Mouse (Mus musculus) forelimb bud, embryonic 11.5 days (tissue): ENCODE measurements around the gene Ssrp1.

Experiments
- DNase-seq: peaks from one replicate; pipeline ENCODE4 v3.0.0-alpha.2; 2012; ENCODE audit warnings: low read depth, low spot score

The Ssrp1 gene

DNA sequence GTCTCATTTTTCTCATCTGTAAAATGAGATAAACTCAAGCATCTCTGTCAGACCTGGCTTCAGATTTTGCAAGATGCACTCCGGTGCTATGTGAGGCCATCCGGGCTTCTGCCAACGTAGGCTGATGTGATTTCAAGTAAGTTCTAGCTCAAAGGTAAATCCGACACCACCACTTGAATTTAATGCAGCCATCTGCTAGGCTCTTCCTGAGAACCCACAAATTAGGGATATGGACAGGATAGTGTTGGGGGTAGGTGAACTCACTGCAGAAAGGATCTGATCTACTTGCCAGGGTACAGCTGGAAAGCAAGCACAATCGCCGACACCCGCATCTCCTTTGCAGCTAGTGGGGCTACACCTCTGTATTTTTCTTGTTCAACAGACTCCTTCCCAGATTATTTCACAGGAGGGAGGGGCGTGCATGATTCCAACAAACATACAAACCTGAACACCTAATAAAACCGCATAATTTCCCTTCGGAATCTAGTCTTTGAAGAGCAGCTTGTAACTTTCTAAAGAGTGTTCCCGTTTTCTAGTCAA lies 457 bp upstream of the Ssrp1 start:
- peak; percentile 27 for DNase-seq

DNA sequence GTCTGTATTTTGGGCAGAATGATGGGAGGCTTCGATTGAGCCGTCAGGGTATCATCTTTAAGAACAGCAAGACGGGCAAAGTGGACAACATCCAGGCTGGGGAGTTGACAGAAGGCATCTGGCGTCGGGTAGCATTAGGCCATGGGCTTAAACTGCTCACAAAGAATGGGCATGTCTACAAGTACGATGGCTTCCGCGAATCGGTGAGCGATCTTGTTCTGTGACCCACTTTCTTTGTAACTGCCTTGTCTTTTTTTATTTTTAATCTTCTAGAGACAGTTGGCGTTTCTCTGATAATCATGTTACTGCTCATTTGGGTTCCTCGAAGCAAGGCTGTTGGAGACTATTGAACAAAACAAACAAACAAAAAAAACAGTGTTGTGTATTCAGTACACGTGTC lies 1.3 kb downstream of the Ssrp1 start:
- no peak for DNase-seq

DNA sequence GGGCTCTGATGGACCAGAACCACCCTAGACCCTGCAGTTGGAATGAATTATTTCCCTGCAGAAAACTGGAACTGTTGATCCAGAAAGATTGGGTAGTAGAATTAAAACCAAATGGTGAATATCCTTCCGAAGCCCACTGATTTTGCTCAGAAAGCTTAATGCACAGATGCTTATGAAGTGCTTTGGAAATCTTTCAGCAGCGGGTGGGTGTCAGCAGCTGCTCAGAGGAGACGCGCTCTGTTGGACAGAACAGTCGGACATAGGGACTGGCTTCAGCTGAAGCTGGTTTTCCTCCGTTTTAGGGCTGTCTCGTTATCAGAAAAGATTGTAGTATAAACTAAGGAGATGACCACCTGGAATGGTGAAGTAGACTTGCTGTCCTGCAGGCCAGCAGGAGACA lies 6.6 kb downstream of the Ssrp1 start:
- no peak for DNase-seq

DNA sequence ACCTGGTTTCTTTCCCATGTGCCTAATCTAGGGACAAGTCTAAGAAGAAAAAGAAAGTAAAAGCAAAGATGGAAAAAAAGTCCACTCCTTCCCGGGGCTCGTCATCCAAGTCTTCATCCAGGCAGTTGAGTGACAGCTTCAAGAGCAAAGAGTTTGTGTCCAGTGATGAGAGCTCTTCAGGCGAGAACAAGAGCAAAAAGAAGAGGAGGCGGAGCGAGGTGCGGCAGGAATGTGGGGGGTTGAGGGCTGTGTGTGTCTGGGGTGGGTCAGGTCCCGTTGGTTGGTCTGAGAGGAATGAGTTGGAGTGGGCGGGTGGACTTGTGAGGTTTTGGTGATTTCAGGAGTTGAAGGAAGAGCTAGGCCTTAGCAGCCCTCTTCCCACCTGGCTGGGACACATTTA lies 9.2 kb downstream of the Ssrp1 start:
- DNase-seq: no peak

DNA sequence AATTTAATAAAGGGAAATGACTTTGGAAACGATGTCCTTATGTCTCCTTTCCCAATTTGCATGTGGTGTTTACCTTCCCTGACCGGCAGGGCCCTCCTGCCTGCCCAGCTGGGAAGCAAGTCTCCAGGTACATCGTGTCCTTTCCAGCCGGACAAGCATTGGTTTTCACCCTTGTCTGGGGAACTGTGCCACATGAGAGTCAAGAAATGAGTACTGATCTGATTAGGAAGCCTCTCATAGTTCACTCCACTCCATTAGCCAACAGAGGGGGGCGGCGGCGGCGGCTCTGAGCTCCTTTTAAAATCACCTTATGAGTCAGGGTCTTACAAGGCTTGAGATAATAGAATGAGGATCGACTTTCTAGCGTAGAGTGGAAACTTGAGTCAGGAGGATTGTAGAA lies 10.0 kb downstream of the Ssrp1 start:
- no peak for DNase-seq

DNA sequence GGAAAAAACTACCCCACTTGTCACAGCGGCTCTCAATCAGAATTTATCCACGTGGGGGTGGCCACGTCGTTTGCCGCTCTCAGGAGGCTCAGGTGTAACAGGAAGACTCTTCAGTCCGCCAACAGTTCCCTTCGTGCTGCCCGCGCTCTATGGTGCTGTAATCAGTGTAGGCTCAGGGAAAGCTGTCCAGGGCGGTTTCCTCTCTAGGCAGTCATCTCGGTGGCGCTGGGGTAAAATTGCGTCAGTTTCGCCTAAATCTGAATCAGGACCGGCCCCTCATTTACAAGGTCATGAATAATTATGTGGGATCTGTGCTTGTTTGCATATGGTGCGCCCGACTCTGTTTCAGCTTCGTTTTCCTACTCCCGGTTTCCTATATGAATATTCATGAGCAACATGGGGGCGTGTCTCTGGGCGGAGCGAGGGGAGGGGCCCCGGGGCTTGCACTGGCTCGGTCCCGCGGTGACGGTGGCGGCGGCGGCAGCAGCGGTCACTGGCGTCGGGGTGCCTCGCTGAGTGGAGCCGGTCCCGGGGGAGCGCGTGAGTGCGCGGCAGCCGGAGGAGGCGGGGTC lies 10.6 kb downstream of the Ssrp1 start, which contains the start of gene Tnks1bp1:
Gene Tnks1bp1 (plus strand): TSS at position 427 of the 572 bp plus-strand sequence.
- peak; percentile 91 for DNase-seq

DNA sequence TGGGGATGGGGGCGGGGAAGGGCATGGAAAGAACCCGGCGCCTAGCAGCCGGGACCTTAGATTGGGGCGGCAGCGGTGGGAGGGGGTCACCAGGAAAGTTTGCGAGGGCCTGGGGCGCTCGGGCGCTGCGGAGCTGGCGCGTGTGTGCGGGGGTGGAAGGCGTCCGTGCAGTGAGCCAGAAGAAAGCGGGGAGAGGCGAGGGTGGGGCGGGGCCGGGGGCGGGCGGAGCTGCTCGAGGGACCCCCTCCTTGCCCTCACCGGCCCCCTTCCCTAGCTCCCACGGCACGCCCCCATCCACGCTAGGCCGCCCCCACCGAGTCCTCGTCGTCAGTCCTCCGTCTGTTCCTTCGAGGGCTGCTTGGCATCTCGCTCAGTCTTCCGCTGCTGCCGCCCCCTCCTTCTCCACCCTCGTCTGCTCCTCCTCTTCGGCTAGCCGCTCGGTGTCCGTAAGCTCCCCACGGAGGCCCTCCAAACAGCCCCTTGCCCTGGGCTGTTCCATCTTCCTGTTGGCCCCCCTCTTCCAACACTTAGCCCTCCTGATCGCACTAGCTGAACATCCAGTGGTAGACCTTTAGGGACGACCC lies 11.2 kb downstream of the Ssrp1 start:
- peak; percentile 48 for DNase-seq

DNA sequence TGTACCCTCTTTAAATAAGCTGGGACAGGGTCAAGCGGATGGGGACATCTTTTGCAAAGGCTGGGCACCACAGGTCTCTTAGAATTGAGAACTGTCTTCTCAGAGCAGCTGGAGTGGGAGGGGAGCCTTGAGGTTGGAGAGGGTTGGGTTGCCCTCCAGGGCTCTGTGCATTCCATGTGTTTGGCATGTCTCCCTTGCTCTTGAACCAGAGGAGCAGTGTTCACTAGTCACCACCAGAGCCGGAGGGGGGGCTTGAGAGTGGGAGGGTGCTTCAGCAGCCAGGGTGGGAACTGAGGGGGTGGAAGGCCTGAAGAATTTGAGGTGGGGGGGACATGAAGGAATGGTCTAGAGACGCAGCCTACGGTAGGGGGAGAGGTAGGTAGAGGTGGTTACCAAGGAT lies 12.2 kb downstream of the Ssrp1 start:
- no peak for DNase-seq

DNA sequence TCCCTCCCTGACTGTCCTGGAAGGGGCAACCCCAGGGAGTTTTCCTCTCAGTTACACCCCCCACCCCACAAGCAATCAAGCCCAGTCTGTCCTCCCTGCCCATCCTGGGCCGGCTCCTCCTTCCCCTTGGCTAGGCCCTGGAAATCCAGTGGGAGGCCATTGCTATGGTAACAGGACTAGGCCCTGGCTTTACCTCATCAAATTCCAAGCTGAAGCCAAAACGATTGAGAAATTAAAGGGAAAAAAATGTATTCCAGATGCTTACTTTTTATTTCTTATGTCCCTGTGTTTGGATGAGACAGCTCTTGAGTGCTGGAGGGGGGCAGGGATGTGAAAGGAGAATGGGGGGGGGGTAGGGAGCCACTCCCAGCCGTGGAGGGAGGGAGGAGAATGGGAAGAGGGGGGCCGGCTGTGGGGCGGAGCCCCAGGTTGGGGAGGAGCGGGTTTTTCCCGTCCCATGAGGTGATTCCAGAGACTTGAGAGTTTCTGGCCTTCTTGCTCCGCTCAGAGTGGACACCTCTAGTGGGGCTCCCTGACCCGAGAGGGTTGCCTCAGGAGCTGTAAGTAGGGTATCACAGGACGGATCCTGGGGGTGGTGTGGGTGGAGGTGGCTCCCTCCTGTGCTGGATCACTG lies 13.1 kb downstream of the Ssrp1 start:
- peak; percentile 62 for DNase-seq

DNA sequence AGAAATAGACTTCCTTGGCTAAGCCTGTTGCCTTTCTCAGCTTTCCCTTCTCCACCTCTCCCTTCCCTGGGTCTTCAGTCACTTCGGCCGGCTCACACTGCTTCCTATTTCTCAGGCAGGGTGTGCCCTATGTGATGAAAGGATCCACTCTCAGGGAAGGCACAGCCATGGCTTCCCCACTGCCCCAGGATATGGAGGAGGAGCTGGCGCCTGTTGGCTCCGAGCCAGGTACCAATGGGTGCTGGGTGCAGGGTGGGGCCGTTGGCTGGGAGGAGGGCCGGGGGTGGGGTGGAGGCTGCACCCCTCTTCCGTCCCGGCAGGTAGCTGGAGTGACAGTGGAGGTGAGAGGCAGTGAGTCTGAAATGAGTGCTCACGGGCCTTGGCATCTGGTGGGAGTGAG lies 13.7 kb downstream of the Ssrp1 start:
- no peak for DNase-seq

DNA sequence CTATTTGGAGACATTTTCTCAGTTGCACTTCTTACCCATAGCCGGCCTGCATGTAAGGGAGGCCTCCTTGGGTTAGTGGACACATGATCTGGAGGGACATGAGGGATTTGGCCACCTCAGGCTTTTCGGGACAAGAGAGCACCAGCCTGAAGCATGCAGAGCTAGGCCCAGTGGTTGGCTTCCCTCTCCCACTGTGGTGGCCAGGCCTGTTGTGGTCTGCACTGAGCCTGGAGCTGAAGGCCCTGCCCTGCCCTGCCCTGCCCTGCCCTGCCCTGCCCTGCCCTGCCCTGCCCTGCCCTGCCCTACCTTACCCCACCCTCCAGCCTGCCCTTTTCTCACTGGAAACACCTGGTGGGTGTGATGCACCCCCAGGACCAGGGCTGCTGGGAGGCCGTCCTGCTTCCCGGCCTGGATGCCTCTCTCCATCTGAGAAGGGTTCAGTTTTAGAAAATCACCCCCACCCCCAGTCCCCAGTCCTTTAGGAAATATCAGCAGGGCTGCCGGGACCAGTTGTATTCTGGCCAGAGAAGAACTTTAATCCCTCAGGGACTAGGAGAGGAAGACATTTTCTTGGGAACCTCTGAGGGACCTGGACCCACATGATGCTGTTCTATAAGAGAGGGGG lies 16.3 kb downstream of the Ssrp1 start:
- DNase-seq: no peak

DNA sequence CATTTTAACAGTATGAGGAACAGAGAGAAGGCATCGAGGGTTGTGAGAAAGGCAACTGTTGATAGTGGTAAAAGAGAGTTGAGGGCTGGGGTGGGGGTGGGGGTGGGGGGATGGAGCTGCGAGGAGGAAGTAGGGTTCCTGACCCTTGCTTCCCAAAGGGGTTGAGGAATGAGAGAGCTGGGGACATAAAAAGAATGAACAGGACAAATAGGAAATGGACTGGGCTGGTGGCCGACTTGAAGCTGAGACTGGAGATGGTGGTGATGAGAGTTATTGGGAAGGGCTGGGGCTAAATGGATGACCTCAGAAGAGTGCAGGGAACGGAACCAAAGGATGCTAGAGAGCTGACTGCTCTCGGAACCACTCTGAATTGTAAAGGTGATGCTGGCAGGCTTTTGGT lies 19.7 kb downstream of the Ssrp1 start:
- no peak for DNase-seq

DNA sequence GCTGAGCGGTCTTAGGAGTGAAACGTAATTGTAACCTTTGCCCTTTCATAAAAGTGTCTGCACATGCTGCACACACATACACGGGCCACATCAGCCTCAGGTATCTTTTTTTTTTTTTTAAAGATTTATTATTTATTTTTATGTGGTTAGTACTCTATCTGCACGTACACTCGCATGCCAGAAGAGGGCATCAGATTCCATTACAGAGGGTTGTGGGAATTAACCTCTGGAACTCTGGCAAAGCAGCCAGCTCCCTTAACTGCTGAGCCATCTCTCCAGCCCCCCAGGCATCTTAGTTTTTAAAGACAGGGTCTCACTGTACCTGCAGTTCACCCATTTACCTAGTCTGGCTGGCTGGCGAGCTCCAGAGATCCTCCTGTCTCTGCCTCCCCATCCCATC lies 22.6 kb downstream of the Ssrp1 start:
- DNase-seq: no peak

DNA sequence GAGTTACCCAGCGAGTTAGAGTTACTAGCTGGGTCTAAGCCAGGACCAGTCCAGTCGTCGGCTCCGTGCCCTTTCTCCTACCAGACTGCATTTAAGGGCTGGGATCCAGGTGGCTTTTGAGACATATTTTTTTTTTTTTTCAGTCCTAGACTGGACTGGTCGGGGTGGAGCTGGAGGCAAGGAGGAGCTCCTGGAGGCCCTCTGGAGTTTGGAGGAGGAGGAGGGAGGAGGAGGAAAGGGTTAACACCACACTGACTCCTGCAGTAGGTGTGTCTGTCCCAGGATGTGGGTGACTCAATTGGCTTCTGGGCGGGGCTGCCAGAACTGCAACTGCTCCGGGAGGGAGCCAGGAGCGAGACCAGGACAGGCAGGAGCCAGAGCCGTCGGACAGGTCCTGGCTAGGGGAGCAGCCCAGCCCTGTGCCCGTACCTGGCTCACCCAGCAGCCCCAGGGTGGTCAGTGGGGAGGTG lies 23.6 kb downstream of the Ssrp1 start:
- peak; percentile 45 for DNase-seq

DNA sequence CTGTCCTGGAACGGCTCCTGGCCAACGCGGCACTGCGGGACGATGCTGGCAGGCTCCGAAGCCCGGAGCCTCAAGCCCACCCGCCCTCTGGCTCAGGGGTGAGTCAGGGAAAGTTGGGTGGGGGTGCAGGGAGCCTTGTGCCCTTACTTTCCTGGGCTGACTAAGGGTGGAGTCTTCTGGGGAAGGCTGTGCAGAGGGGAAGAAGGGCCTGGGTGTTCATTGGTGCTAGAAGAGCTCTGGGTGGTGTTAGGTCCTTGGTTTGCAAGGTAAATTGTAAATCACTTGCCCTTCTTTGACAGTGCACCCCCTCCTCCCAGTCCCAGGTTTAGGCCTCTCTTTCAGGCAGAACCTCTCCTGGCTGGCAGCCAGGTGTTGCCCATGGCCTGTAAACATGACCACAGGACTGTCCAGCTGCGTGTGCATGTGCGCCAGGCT lies 24.1 kb downstream of the Ssrp1 start:
- no peak for DNase-seq

DNA sequence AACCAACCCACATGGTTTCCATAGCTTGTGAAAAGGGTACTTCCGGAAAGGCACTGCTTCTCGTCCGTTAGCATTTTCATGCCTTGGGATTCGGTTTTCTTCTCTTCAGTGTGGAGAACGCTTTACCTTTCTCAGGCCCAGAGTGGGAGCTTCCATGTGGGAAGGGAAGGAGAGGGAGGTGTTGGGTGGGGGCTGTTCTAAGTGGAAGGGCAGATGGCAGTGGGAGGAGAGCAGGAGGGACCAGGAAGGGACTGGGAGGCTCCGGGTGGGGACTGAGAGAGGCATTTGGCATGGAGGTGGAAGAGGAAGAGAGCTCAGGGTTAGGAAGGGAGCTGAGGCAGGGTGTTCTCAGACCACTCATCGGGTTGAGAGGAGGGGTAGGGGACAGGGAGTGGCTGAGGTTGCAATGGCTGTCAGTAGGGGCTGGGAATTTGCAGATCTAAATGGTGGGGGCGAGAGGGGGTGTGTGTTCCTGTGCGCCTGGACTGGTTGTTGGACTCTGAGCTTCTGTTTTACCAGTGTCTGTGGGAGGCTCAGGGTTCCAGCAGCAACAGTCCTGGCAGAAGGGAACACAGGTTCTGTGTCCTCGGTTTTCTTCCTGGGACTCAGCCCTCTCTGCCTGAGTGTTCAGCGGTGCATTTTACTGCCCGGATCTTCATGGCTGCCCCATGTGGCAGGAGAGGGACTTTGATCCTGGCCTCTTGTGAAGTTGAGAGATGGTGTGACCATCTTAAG lies 28.3 kb downstream of the Ssrp1 start:
- no peak for DNase-seq

DNA sequence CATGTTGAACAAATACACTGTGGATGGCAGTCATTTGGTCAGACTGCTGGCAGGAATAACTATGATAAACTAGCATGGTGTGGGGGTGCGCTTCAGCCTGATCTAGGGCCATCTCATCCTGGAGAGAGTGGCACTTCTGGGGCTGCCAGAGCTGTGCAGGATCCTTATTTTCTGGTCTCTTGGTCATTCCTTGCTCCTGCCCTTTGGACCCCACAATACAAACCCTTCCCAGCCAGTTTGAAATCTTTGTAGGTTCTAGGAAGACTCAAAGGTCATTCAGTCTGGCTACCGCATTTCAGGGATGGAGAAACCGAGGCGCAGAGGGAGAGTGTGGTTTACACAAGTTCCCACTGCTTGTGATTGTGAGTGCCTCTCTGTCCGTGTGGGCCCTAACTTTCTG lies 29.9 kb downstream of the Ssrp1 start:
- DNase-seq: no peak

DNA sequence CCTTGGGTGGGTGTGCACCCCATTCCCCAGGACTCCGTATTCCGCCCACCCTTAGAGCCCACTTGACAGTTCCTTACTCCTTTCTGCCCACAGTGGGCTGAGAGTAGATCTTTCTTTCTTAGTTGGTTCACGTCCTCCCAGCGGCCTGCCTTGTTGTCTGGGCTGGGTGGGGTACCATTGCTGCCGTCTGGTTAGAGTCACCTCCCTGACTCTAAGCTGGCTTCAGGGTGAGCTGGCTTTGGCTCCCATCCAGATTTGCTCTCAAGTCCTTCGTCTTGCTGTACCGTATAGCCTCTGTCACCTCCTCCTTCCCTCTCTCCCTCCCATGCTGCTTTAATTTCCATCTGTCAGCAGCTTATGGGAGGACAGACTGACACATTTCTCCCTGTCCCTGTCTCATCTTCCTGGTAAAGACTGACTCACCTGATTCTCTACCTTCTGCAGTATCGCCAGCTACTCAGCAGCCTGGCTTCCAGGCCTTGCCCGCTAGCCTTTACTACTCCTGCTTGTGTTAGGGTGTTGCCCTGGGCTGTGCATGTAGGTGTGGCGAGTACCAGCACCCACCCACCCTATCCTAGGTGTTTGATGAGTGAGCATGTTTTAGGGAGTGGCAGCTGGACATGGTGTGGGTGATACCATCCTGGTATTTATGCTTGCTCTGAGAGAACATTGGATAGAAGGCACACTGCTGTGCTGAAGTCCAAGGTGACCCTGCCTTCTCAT lies 31.0 kb downstream of the Ssrp1 start:
- DNase-seq: no peak

DNA sequence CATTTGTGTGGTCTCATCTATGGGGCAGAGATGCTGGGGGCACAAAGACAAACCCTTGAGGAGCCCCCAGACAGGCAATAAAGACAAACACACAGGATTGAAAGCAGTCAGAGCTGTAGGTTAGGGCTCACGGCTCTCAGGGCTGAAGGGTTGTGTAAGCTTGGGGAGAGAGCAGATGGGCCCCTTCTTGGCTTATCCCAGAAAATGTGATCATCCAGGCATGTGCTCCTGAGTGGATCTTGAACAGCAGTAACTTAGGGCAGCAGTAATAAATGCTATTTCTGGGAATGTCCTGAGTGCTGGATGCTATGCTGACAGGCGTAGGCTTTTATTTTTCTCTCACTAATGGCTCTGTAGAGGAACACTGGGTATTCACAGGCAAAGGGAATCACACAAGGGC lies 31.6 kb downstream of the Ssrp1 start:
- no peak for DNase-seq

DNA sequence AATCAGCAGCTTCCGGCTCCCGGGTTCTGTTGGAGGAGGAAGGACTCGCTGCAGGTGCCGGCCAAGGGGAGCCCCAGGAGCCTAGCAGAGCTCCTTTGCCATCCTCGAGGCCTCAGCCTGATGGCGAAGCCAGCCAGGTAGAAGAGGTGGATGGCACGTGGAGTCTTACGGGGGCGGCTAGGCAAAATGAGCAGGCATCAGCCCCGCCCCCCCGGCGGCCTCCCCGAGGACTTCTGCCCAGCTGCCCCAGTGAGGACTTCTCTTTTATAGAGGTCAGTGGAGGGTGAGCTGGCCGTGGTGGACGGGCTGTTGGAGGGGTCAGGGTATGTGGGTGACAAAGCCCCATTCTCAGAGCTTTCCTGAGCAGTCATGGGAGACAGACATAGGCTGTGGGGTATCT lies 33.1 kb downstream of the Ssrp1 start:
- DNase-seq: no peak

DNA sequence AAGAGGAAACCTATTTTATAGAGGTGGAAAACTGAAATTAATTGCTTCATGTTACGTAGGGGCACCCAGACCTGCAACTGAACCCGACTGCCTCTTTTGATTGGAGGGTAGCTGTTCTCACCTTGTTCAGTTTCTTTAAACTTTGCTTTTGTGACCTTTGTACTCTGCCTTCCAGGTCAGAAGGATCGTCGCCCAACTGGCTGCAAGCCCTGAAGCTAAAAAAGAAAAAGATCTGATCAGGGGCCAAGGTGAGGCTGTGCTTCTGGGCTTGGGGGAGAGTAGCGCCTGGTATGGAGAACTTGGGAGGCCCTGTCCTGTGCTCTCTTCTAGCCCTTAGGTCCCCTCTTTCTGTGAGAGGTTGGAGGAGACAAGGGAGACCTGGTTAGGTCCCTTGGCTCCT lies 34.9 kb downstream of the Ssrp1 start:
- DNase-seq: no peak
